Mouse (Mus musculus): ENCODE measurements around the gene Gm10486.
"Not testable (repeated sequence)": the region's sequence is repeated elsewhere in the genome, so short reads cannot be mapped to it uniquely, and the experiment has no call there.

Gene Gm10486

GRCm38 (mm10) chrX:35067084-35067483 is at the start of gene Gm10486:
TSS of gene Gm10486 (plus strand) at chrX:35067384.
- DNase-seq (ENCODE audit: low read depth, low spot score) = not testable (repeated sequence)
